Mouse (Mus musculus) lung, postnatal 0 days (tissue): ENCODE results near the gene Tsc22d3. TPM values are rescaled to one million over a fixed set of nuclear protein-coding genes. Genes with fewer than 3 reads are reported as not detected.
"Not testable (repeated sequence)": the region's sequence is repeated elsewhere in the genome, so short reads cannot be mapped to it uniquely, and the experiment has no call there.

Source experiments
- ATAC-seq: fragments of 200-750 bp; cut with Nextera tagmentation; 2 replicates; pipeline ENCODE4 v1.8.0; 2017; ENCODE audit warnings: moderate library complexity
- DNase-seq: peaks from one replicate; pipeline ENCODE4 v3.0.0-alpha.2; 2016; ENCODE audit warnings: low spot score
- H3K27ac ChIP-seq: fragments of 300-500 bp; sonication (generic); 2 replicates; pipeline ENCODE4 v1.5.1; 2014; ENCODE audit warnings: antibody characterized with exemption, mild to moderate bottlenecking, low read length, mixed read lengths
- H3K27me3 ChIP-seq: fragments of 300-500 bp; sonication (generic); replicated peaks from 2 replicates; pipeline ENCODE4 v1.6.1; 2014; ENCODE audit warnings: low read length, mixed read lengths; ENCODE audit not compliant: insufficient read depth
- H3K36me3 ChIP-seq: fragments of 300-500 bp; sonication (generic); 2 replicates; pipeline ENCODE4 v1.6.1; 2014; ENCODE audit warnings: low read length, mixed read lengths; ENCODE audit not compliant: insufficient read depth
- H3K4me1 ChIP-seq: fragments of 300-500 bp; sonication (generic); 2 replicates; pipeline ENCODE4 v1.6.1; 2014; ENCODE audit warnings: antibody characterized with exemption, low read depth, low read length, mixed read lengths; ENCODE audit not compliant: insufficient read depth
- H3K4me2 ChIP-seq: fragments of 300-500 bp; sonication (generic); replicated peaks from 2 replicates; pipeline ENCODE4 v1.6.1; 2014; ENCODE audit warnings: low read depth, mild to moderate bottlenecking, low read length, moderate library complexity, mixed read lengths
- H3K4me3 ChIP-seq: fragments of 300-500 bp; sonication (generic); 2 replicates; pipeline ENCODE4 v1.5.1; 2014; ENCODE audit warnings: low read depth, low read length
- H3K9ac ChIP-seq: fragments of 300-500 bp; sonication (generic); replicated peaks from 2 replicates; pipeline ENCODE4 v1.6.1; 2014; ENCODE audit warnings: low read depth, mild to moderate bottlenecking
- H3K9me3 ChIP-seq: fragments of 300-500 bp; sonication (generic); 2 replicates; pipeline ENCODE4 v1.6.1; 2016; ENCODE audit warnings: low read length, mixed read lengths
- CTCF ChIP-seq: IDR thresholded peaks from 2 replicates; pipeline ENCODE4 v1.5.1; 2016; ENCODE audit warnings: antibody characterized with exemption, mild to moderate bottlenecking
- EP300 ChIP-seq: IDR thresholded peaks from 2 replicates; pipeline ENCODE4 v1.6.1; 2016; ENCODE audit warnings: antibody characterized with exemption, mild to moderate bottlenecking, control low read depth
- WGBS: fragments of 180-500 bp; shearing (Covaris S2); extraction: QIAGEN DNeasy Blood & Tissue Kit; methylation state at CpG from one replicate; pipeline ENCODE4 v1.1.7; 2014; 5-methylcytosine and 5-hydroxymethylcytosine counted together
- polyA plus RNA-seq: library from polyadenylated mRNA; unstranded; fragments of >200 nt; fragmentation: Nextera tagmentation; extraction: Ambion mirVana; gene quantifications from 2 replicates; pipeline ENCODE4 v1.2.1, GENCODE M21; 2015

Tsc22d3 gene
- polyA plus RNA-seq, 1 experiment from 2014 or later, result 380 TPM

GRCm38 (mm10) chrX:140513379-140513778 is 87.1 kb downstream of the Tsc22d3 start:
- TF ChIP-seq CTCF (no peak), EP300 (peak; percentile 97)
- Histone ChIP-seq H3K27ac (no peak overlapping the region), H3K4me3 (no peak overlapping the region), H3K9me3 (no peaks in the 10 kb centered on the region), H3K9ac (no peak overlapping the region), H3K27me3 (no peaks in the 10 kb centered on the region), H3K4me1 (0 out of 2 replicates have a peak, but pooled peaks cover 2% of the 10 kb centered on the region), H3K36me3 (no peaks in the 10 kb centered on the region), H3K4me2 (no peak overlapping the region)
- 73% methylated on average over 2 of the region's 2 CpGs for WGBS
- ATAC-seq (peak; percentile 47; the same call in 1 of the 2 replicates), DNase-seq (peak; percentile 56)

- H3K4me2 ChIP-seq, result no peak overlapping the region; the same call in 1 of the 2 replicates
- H3K27me3 ChIP-seq, result no peaks in the 10 kb centered on the region
- 38% methylated on average over 7 of the region's 7 CpGs for WGBS
- no peaks in the 10 kb centered on the region for H3K36me3 ChIP-seq
- no peak overlapping the region for H3K4me3 ChIP-seq
- H3K9ac ChIP-seq, result no peak overlapping the region
- no peaks in the 10 kb centered on the region for H3K4me1 ChIP-seq
- no peak for TF ChIP-seq CTCF
- TF ChIP-seq EP300, result no peak
- H3K9me3 ChIP-seq, result no peaks in the 10 kb centered on the region
- H3K27ac ChIP-seq, result peak overlapping the region; percentile 85
- ATAC-seq (0 out of 2 replicates have a peak, but pooled peaks have one; percentile 8), DNase-seq (peak; percentile 65)
Measured at GRCm38 (mm10) chrX:140511687-140512651, 88.5 kb downstream of the Tsc22d3 start.

DNA sequence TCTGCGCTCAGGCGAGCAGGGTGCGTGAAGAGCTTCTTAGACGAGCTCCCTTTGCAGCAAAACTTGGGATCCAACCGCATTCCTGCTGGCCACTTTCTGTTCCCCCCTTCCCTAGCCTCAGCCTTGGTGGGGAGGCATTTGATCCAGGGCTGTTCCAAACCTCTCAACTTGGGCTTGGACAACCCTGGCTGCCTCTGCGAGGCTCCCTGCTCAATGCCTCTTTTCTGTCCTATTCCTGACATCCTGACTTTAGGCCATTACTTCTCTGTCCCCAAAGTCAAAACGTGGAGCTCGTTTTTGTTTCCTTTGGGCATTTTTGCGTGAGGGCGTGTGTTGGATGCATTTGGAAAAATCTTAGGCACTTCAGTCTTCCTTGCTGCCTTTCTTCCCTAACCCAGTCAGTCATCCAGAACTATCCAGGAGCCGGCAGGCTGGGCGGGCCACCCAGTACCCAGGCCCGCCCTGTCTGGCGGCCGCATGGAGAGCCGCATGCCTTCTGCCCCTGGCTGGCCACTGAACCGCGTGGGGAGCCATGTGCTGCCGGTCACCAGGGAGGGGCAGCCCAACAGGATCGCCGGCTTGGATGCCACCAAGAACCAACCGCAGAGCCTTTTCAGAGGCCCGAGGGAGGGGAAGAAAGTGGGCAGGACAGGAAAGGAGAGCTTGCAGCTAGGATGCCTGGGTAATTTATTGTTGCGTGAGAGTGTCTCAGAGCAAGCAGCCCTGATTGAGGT is 89.6 kb downstream of the Tsc22d3 start:
- no peak for TF ChIP-seq CTCF
- TF ChIP-seq EP300, result no peak; the same call in 1 of the 2 replicates
- Histone ChIP-seq H3K4me2 (no peak overlapping the region; the same call in 1 of the 2 replicates), H3K9me3 (no peaks in the 10 kb centered on the region), H3K9ac (no peak overlapping the region), H3K27ac (peak overlapping the region; percentile 85), H3K4me3 (no peak overlapping the region), H3K4me1 (no peaks in the 10 kb centered on the region), H3K27me3 (no peaks in the 10 kb centered on the region), H3K36me3 (no peaks in the 10 kb centered on the region)
- 36% methylated on average over 22 of the region's 24 CpGs for WGBS
- ATAC-seq (peak; percentile 94), DNase-seq (peak; percentile 93)

DNA sequence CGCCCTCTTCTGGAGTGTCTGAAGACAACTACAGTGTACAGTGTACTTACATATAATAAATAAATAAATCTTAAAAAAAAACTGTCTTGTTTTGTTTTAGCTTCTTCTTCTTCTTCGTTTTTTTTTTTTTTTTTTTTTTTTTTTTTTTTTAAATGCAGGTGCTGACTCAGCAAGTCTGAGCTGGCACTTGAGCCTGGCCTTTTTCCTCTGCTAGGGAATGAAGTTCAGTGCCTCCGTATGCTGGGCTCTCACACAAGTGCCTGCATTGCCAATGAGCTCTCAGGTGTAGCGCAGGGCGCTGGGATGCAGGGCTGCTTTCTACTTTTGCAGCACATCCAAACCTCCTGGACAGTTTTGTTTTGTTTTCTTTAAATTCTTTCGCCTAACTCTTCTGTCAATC is 90.6 kb downstream of the Tsc22d3 start:
- H3K9me3 ChIP-seq, result no peaks in the 10 kb centered on the region
- H3K4me1 ChIP-seq, result no peaks in the 10 kb centered on the region; the same call in 1 of the 2 replicates
- H3K4me2 ChIP-seq, result no peak overlapping the region
- WGBS, result 61% methylated on average over 6 of the region's 6 CpGs
- peak; percentile 18 for DNase-seq
- no peak overlapping the region for H3K9ac ChIP-seq
- no peak for ATAC-seq
- peak overlapping the region; percentile 85 for H3K27ac ChIP-seq
- H3K36me3 ChIP-seq, result no peaks in the 10 kb centered on the region
- TF ChIP-seq EP300, result no peak
- no peak for TF ChIP-seq CTCF
- H3K27me3 ChIP-seq, result no peaks in the 10 kb centered on the region
- no peak overlapping the region for H3K4me3 ChIP-seq

DNA sequence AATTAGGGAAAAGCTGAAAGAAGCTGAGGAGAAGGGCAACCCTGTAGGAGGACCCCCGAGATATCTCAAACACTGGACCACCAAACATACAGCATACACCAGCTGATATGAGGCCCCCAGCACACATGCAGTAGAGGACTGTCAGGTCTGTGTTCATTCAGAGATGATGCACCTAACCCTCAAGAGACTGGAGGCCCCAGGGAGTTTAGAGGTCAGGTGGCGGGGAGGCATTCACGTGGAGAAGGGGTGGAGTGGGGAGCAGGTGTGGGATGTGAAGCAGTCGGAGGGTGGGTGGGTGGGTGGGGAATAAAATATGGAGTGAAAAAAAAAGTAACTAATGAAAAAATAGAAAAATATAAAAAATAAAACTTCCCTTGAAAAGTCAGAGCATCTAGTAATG is 91.7 kb downstream of the Tsc22d3 start:
- not testable (repeated sequence) for H3K9ac ChIP-seq

GRCm38 (mm10) chrX:140507377-140507776 is 93.1 kb downstream of the Tsc22d3 start:
- H3K4me3 ChIP-seq, result no peak overlapping the region
- 63% methylated on average over 1 of the region's 1 CpGs for WGBS
- DNase-seq, result no peak
- H3K9me3 ChIP-seq, result no peaks in the 10 kb centered on the region
- H3K4me2 ChIP-seq, result no peak overlapping the region
- H3K36me3 ChIP-seq, result no peaks in the 10 kb centered on the region
- no peaks in the 10 kb centered on the region; the same call in 1 of the 2 replicates for H3K4me1 ChIP-seq
- no peaks in the 10 kb centered on the region for H3K27me3 ChIP-seq
- TF ChIP-seq CTCF (no peak), EP300 (no peak)
- no peak overlapping the region for H3K27ac ChIP-seq
- no peak overlapping the region for H3K9ac ChIP-seq
- ATAC-seq, result no peak

More for the DNA sequence above, 91.7 kb downstream of the Tsc22d3 start:
- H3K4me3 ChIP-seq, H3K4me1 ChIP-seq, H3K36me3 ChIP-seq, H3K27ac ChIP-seq, H3K27me3 ChIP-seq, H3K9me3 ChIP-seq, H3K4me2 ChIP-seq, ATAC-seq, DNase-seq: not testable (repeated sequence)
- WGBS, result 69% methylated on average over 4 of the region's 4 CpGs
